Mouse (Mus musculus) urinary bladder, postnatal 14 days (tissue): ENCODE data around the gene Gspt1.
A peak's percentile ranks its signal among the peaks of the same experiment; 100 is the strongest.

Experiments used
- DNase-seq: peaks from one replicate; pipeline ENCODE4 v3.0.0; 2021; ENCODE audit warnings: low spot score

Gene Gspt1

DNA sequence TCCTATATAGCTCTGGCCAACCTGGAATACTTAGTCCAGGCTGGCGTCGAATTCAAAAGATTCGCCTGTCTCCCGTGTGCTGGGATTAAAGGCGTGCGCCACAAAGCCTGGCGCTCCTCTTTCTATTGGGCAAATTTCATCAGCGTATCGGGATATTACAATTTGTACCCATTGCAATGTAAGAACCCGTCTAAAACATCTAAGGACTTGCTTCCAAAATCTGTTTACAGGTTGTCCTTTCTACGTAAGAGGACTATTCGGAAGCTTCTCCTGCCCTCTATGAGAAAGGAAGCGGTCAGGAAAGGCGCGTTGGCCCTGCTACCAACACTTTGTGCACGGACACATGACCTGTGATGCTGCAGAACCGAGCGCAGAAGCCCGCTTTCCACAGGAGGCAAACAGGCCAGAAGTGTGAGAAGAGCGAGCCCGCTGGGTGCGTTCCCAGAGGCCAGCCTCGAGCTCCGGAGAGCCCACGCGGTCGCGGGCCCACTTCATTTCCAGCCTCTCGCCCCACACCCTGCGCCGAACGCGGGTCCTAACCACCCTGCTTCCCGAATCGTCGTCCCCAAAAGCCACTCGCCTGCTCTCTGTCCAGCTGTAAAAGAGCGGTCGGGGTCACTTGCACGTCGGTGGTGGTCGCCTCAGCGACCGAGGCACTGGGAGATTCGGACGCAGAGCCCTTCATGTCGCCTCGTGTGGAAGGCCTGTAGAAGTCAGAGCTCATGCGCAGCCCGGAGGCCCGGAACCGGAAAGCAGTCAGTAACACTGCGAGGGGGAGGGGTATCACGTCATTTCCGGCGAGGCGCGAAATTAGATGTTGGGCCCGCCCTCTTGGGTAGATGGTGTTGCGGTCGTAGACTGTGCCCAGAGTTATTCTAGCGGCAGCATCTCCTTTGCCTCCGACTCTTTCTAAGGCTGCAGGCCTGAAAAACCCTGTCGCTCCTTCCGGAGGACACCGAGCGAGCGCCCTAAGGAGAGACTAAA is 51.3 kb downstream of the Gspt1 start, which contains the start of gene Rsl1d1:
Gene Rsl1d1, minus strand, starts transcription at position 761 of the 984 bp plus-strand sequence.
- DNase-seq = peak; percentile 91

DNA sequence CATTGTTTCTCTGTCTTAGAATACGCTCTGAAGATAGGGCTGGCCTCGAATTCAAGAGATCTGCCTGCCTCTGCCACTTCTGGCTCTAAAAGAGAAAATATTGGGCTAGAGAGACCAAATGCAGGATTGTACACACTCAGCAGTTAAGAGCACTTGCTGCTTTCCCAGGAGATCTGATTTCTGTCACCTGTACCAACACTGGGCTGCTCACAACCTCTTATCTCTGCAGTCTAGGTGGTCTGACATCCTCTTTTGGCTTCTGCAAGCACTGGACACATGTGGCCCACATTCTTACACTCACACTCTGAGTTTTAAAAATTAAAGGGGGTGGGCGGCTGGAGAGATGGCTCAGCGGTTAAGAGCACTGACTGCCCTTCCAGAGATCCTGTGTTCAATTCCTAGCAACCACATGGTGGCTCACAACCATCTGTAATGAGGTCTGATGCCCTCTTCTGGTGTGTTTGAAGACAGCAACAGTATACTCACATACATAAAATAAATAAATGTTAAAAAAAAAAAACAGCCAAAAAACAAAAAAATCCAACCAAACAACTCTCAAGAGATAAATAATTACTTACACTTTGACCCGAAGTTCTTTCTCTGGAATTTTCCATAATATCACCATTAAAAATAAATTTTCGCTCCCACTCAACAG is 52.3 kb downstream of the Gspt1 start:
- no peak for DNase-seq

DNA sequence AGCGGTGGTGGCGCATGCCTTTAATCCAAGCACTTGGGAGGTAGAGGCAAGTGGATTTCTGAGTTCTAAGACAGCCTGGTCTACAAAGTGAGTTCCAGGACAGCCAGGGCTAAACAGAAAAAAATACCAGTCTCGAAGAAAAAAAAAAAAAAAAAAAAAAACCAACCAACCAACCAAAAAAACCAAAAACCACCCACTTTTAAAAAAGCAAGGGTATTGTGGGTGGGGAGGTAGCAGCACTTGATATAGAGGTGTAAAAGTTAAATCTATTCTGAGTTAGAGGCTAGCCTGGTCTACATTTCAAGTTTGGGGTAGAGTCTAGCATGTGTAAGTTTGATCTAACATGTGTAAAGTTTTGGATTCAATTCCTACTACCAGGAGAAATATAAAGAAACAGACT is 53.9 kb downstream of the Gspt1 start:
- no peak for DNase-seq

DNA sequence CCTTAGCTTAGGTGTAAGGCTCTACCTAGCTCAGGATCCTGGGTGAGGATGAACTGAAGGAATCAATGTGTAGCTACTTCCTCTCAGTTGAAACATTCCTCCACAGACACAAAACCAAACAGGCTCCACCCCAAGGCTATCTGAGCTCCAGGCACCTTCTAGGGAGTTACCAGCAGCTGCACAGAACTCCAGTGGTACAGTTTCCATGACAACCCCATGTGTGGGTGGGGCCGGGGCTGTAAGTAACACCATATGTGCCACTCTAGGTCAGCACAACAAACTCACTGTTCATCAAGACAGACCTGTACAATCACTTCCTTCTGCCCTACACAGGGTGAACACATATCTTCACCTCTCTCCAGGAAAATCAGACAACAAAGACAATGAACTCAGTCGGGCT is 55.7 kb downstream of the Gspt1 start:
- no peak for DNase-seq

DNA sequence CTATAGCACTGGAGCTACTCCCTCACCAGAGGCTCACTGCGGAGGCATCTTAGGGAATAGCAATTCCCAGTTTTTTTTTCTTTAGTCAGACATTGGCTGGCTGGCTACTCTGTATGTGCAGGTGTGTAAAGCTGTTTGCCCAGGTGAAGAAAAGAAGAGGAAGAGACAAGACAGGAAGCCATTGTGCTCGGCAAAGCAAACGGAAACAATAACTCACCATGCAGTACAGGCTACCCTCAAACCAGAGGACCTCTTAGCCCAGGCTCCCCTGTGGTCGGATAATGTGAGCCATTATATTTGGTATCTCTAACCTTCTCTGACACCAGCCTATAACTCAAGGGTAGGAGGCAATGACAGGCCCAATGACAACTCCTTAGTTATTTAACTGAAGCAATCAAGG is 57.1 kb downstream of the Gspt1 start:
- no peak for DNase-seq

DNA sequence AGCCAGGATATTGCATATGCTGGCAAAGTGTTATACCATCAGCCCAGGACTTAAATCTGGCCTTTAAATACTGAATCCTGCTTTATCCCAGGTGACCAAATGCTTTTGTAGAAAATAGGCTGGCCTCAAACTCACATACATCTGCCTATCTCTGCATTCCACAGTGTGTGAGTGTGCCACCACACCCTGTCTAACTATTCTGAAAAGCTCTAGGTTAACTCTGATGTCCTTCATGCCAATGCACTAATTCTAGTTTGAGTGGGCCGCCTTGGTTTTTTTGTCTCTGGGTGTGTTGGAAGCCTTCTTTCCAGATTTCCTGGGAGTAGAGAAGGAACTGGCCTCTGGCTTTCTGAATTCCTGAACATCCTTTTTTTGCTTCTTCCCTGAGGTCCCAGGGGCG is 60.9 kb downstream of the Gspt1 start:
- DNase-seq = no peak

DNA sequence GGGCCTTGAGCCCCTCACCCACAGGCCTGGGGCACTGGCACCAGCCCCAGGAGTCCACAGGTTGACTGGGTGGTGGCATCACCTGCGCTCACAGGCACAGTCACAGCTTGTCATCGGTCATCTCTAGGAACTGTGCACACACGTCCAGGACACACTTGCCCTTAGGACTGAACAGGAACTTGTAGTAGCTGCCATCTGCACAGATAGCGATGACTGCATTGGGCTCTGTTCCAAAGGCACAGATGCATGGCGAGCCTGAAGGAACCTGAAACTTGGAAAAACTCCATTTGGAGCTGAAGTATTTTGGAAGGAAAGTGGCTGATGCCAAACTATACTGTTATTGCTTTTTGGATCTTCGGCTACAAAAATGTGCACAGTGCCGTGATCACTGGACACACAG is 64.0 kb downstream of the Gspt1 start:
- no peak for DNase-seq

DNA sequence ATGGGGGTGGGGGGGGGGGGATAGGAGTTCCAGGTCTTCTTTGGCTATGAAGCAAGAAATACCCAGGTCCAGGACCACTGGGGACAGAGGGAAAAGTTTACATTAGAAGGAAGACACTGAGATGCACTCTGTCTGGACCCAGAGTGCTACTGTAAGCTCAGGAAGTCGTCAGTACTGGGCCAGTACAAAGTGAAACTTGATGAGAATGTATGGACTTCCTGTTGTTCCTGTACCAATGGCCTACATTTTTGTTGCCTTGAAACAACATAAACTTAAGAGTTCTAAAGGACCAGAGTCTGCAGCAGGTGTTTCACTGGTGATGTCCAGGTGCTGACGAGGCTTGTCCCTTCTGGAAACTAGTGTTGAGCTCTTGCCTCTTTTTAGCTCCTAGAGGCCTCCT is 76.7 kb downstream of the Gspt1 start:
- DNase-seq = no peak

DNA sequence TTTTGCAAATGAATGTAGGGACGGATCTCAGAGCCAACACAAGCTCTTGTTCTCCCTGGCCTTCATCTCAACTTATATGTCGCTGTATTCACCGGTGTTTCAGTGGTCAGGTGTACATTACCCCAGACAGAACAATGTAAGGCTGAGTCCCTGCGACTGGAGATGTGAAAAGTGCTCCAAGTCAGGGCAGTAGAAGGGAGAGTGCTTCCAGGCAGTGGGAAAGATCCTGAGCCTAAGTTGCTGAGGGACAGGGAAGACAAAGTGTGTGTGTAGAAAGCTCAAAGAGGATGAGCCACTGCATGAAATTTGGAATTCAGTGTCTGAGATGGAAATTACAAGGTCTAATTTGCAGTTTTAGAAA is 77.3 kb downstream of the Gspt1 start:
- no peak for DNase-seq

DNA sequence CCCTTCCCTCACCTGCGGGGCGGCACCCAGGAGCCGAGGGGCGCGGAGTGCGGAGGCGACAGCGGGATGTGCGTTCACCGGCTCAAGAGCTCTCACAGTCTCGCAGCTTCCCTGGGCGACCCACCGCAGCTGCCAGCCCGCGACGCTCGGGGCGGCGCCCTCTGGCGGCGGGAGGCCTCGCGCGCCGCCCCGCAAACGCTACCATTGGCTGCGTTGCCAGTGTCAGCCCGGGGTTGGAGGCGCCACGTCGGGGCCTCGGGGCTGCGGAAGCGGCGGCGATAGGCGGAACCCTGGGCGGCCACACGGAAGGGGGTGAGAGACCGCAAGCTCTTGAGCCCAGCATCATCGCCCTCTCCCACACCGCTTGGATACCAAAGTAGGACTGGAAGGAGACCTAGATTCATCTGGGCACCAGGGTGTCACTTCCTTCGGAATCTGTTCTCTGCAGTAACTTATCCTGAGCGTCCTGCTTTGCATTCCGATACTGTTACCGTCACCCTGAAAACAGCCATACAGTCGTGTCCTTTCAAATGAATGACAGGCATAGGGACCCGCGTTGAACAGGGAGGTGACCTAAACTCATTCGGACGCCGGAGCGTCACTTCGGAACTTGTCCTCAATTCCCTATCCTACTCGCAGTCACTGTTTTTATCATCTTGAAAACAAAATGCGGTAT is 77.8 kb downstream of the Gspt1 start, which contains the start of gene Zc3h7a:
Gene Zc3h7a, minus strand, starts transcription at position 186 of the 676 bp plus-strand sequence.
- DNase-seq = peak; percentile 90

DNA sequence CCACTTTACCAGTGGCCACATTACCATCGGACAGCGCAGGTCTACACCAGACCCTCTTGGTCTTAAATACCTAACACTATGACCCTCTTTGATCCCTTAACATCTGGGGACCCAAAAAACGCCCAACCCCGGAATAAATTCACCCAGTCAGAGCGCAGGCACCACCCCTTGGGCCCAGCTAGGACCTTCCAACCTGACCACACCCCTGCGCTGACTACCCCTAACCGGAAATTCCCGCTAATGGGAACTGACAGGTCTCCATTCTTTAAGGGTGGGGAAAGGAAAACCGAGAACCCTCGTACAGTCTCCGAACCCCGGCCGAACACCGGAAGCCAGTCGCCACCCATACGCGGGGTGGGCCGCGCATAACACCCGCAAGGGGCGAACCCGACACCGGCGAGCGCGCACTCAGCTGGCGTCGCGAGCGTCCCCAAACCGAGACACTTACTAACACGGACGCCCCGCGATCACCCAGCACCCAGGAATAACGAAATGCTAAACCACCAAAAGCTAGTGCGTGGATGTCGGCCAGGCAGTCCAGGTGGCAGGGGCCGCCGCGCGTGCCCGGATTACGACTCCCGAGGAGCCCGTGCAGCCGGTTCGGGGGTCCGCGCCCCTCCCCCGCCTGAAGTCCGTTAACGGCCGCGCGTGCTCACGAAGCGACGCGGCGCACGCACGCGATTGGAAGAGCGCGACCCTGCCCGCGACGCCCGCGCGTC is 78.5 kb downstream of the Gspt1 start:
- DNase-seq = peak; percentile 77

DNA sequence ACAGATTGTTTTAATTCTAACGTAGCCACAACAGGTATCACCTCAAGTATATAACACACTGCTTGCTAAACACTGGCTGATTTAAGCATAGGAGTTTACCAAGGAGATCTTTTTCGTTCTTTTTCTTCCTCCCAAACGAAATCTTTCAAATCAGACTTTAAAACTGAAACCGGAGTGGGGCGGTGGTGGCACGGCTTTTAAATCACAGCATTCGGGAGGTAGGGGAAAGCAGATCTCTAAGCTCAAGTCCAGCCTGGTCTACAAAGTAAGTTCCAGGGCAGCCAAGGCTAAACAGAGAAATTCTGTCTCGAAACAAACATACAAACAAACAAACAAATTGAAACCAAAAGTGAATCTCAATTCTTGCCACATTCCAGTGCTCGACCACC is 79.0 kb downstream of the Gspt1 start:
- no peak for DNase-seq

DNA sequence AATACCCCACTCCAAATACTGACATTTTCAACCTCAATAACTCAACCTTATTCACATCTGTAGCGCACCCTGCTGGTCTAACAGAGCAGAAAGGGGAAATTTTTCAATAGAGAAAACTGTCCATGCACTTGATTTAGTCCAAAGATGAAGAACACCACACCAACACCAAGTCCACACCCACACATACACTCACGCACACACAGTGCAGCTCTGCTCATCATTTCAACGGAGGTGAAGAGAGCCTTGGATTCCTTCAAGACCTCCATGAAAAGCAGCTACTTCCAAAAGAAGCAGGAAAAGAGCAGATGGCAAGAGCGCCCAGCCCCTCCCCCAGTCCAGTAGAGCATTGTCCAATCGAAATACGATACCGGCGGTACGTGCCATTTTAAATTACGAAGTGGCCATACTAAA is 79.4 kb downstream of the Gspt1 start:
- peak; percentile 64 for DNase-seq

DNA sequence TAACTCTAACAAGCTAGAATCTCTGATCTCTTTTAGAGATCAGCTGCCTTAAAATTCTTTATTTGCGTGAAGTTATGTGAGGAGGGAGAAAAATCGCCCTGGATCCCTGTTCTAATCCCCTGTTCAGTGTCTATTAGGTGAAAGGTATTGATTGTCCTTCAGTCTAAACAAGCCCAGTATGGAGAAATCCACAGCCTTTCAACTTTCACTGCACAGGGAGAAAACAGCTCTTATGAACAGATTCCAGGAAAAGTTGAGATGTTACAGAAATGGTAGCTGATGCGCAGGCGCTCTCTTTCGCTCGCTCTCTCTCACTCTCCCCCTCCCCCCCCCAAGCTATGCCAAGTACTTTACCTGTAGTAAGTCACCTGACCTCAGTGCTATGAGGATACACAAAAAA is 82.4 kb downstream of the Gspt1 start:
- DNase-seq = no peak
